Mouse (Mus musculus) C2C12 (cell line): ENCODE measurements around the gene Pde4dip. TPM values are rescaled to one million over a fixed set of nuclear protein-coding genes. Genes with fewer than 3 reads are reported as not detected.

Experiments used
- H3K27me3 ChIP-seq: one replicate; pipeline ENCODE4 v1.6.1; 2011; ENCODE audit not compliant: control insufficient read depth, insufficient read depth, insufficient read length
- H3K36me3 ChIP-seq: one replicate; pipeline ENCODE4 v1.6.1; 2011; ENCODE audit not compliant: control insufficient read depth, insufficient read depth
- H3K4me3 ChIP-seq: one replicate; pipeline ENCODE4 v1.5.1; 2011; ENCODE audit warnings: mild to moderate bottlenecking, control low read depth; ENCODE audit not compliant: poor library complexity, insufficient read depth, severe bottlenecking
- H3K79me2 ChIP-seq: one replicate; pipeline ENCODE4 v1.6.1; 2011; ENCODE audit not compliant: control insufficient read depth, insufficient read depth
- H3K79me3 ChIP-seq: one replicate; pipeline ENCODE4 v1.6.1; 2011; ENCODE audit warnings: low read depth, control low read depth
- H3ac ChIP-seq: one replicate; pipeline ENCODE3; 2011; ENCODE audit warnings: low read depth; ENCODE audit not compliant: control insufficient read depth, insufficient read length
- CEBPB ChIP-seq: IDR thresholded peaks from one replicate; pipeline ENCODE4 v1.6.1; 2011; ENCODE audit warnings: low read depth, mild to moderate bottlenecking, control low read depth, moderate library complexity
- CTCF ChIP-seq: IDR thresholded peaks from one replicate; pipeline ENCODE4 v1.5.1; 2011; ENCODE audit not compliant: control insufficient read depth, insufficient read depth, insufficient read length
- FOSL1 ChIP-seq: IDR thresholded peaks from one replicate; pipeline ENCODE4 v1.8.0; 2011; ENCODE audit warnings: mild to moderate bottlenecking, low read length; ENCODE audit not compliant: poor library complexity, insufficient read depth, severe bottlenecking
- MAX ChIP-seq: IDR thresholded peaks from one replicate; pipeline ENCODE4 v1.6.1; 2011; ENCODE audit warnings: mild to moderate bottlenecking, control low read depth
- MYOD1 ChIP-seq: IDR thresholded peaks from one replicate; pipeline ENCODE4 v1.6.1; 2011; ENCODE audit warnings: low read depth; ENCODE audit not compliant: control insufficient read depth, insufficient read length
- MYOG ChIP-seq: IDR thresholded peaks from one replicate; pipeline ENCODE4 v1.6.1; 2011; ENCODE audit not compliant: control insufficient read depth, insufficient read length; ENCODE audit errors: extremely low read depth
- USF1 ChIP-seq: IDR thresholded peaks from one replicate; pipeline ENCODE4 v1.6.1; 2011; ENCODE audit warnings: low read depth, mild to moderate bottlenecking, control low read depth, moderate library complexity
- polyA plus RNA-seq: library from polyadenylated mRNA; unstranded; fragments of >200 nt; fragmentation: generic; extraction: Trizol; gene quantifications from one replicate; pipeline ENCODE4 v1.2.1, GENCODE M21; 2012; ENCODE audit warnings: missing spikeins

Gene Pde4dip
- polyA plus RNA-seq, 1 experiment = 26.4 TPM

- H3K79me3 ChIP-seq = no peaks in the 10 kb centered on the region
- TF ChIP-seq FOSL1 = no peak
- peak; percentile 63 for TF ChIP-seq MAX
- no peaks in the 10 kb centered on the region for H3K27me3 ChIP-seq
- no peaks in the 10 kb centered on the region for H3K79me2 ChIP-seq
- peak overlapping the region; percentile 34 for H3K4me3 ChIP-seq
- no peaks in the 10 kb centered on the region for H3K36me3 ChIP-seq
- peak overlapping the region; percentile 71 for H3ac ChIP-seq
Observed at GRCm38 (mm10) chr3:97868024-97868689, 20.4 kb downstream of the Pde4dip start.

- peak overlapping the region; percentile 71 for H3ac ChIP-seq
- H3K36me3 ChIP-seq = no peaks in the 10 kb centered on the region
- no peaks in the 10 kb centered on the region for H3K27me3 ChIP-seq
- peak overlapping the region; percentile 34 for H3K4me3 ChIP-seq
- H3K79me2 ChIP-seq = no peaks in the 10 kb centered on the region
- TF ChIP-seq FOSL1 = no peak
- TF ChIP-seq MYOG = no peak
- TF ChIP-seq CEBPB = no peak
- no peak for TF ChIP-seq MYOD1
- H3K79me3 ChIP-seq = no peaks in the 10 kb centered on the region
Observed at GRCm38 (mm10) chr3:97867221-97868023, 21.1 kb downstream of the Pde4dip start.

GRCm38 (mm10) chr3:97866696-97867095 is 21.8 kb downstream of the Pde4dip start:
- Histone ChIP-seq H3K79me3 (no peaks in the 10 kb centered on the region), H3K79me2 (no peaks in the 10 kb centered on the region), H3ac (no peak overlapping the region), H3K36me3 (no peaks in the 10 kb centered on the region), H3K27me3 (no peaks in the 10 kb centered on the region), H3K4me3 (no peak overlapping the region)
- no peak for TF ChIP-seq MAX

GRCm38 (mm10) chr3:97860820-97861451 is 27.6 kb downstream of the Pde4dip start:
- no peaks in the 10 kb centered on the region for H3K79me3 ChIP-seq
- no peaks in the 10 kb centered on the region for H3K79me2 ChIP-seq
- TF ChIP-seq MYOD1 (no peak), CEBPB (no peak), MAX (no peak), CTCF (no peak), USF1 (no peak), MYOG (no peak)
- no peak overlapping the region for H3K4me3 ChIP-seq
- no peaks in the 10 kb centered on the region for H3K27me3 ChIP-seq
- no peaks in the 10 kb centered on the region for H3K36me3 ChIP-seq
- no peak overlapping the region for H3ac ChIP-seq

GRCm38 (mm10) chr3:97859400-97859799 is 29.1 kb downstream of the Pde4dip start:
- TF ChIP-seq FOSL1 = no peak
- no peak for TF ChIP-seq MYOG
- no peak for TF ChIP-seq CEBPB
- TF ChIP-seq MAX = no peak
- no peak for TF ChIP-seq CTCF
- TF ChIP-seq USF1 = no peak
- no peak for TF ChIP-seq MYOD1
- no peaks in the 10 kb centered on the region for H3K27me3 ChIP-seq
- no peak overlapping the region for H3ac ChIP-seq
- no peaks in the 10 kb centered on the region for H3K79me3 ChIP-seq
- H3K79me2 ChIP-seq = no peaks in the 10 kb centered on the region
- H3K4me3 ChIP-seq = no peak overlapping the region
- no peaks in the 10 kb centered on the region for H3K36me3 ChIP-seq

GRCm38 (mm10) chr3:97854575-97855384 is 33.7 kb downstream of the Pde4dip start:
- Histone ChIP-seq H3K36me3 (no peaks in the 10 kb centered on the region), H3ac (no peak overlapping the region)
- TF ChIP-seq MYOD1 (no peak), MYOG (no peak), USF1 (no peak), MAX (no peak)

More at GRCm38 (mm10) chr3:97854575-97855384, 33.7 kb downstream of the Pde4dip start:
- Histone ChIP-seq H3K79me3 (no peaks in the 10 kb centered on the region), H3K79me2 (no peaks in the 10 kb centered on the region), H3K4me3 (no peak overlapping the region), H3K27me3 (no peaks in the 10 kb centered on the region)
